Mouse (Mus musculus) ovary, adult 10 weeks (tissue): ENCODE data around the gene Slc8a3. TPM values are rescaled to one million over a fixed set of nuclear protein-coding genes. Genes with fewer than 3 reads are reported as not detected.

Source experiments
- polyA plus RNA-seq: library from polyadenylated mRNA; stranded (reverse); fragments of 350-450 nt; fragmentation: Illumina TruSeq; extraction: RNeasy Lipid Tissue Mini Kit (QIAGEN cat#74804); gene quantifications from one replicate; pipeline ENCODE4 v1.2.3, GENCODE M21; 2014

Slc8a3 gene
- polyA plus RNA-seq: 0.17 TPM

GRCm38 (mm10) chr12:81332875-81333421 lies at the start of gene Slc8a3:
TSS of gene Slc8a3 (minus strand) at chr12:81333180.

GRCm38 (mm10) chr12:81379364-81379763 lies 46.4 kb upstream of the Slc8a3 start, which contains the start of gene Gm4787:
TSS of gene Gm4787 (minus strand) at chr12:81379464.

Other genes starting within 250 kb of the Slc8a3 start
- gene Gm4787, start 46.3 kb upstream of the Slc8a3 start, polyA plus RNA-seq: 1.1 TPM
- 0.40 TPM for gene Adam4, start 88.8 kb upstream of the Slc8a3 start, polyA plus RNA-seq
- gene Cox16, start 151.9 kb upstream of the Slc8a3 start, polyA plus RNA-seq: 291 TPM
- 12.2 TPM for gene Gm20498, start 199.7 kb upstream of the Slc8a3 start, polyA plus RNA-seq
- gene Synj2bp, start 199.7 kb upstream of the Slc8a3 start, polyA plus RNA-seq: 171 TPM
- 0.29 TPM for gene Adam21, start 235.3 kb upstream of the Slc8a3 start, polyA plus RNA-seq